Mouse (Mus musculus): ENCODE measurements at regions not wholly inside any gene's neighbourhood (a gene's known extent, or its start where the extent isn't known, plus 50 kb on each side); places are given as distances from the start of the nearest gene placed in this dataset.

- WGBS, result 91% methylated on average over 5 of the region's 5 CpGs
- no peaks in the 10 kb centered on the region for H3K9me3 ChIP-seq (ENCODE audit: control insufficient read depth, low read length)
- no peak for ATAC-seq (ENCODE audit: low FRiP score, low TSS enrichment)
- H3K27me3 ChIP-seq (ENCODE audit: control insufficient read depth, insufficient read depth, low read length), result no peaks in the 10 kb centered on the region
- no peak for DNase-seq
- H3K27ac ChIP-seq (replicated peaks; ENCODE audit: low read depth, low read length), result no peak overlapping the region
- H3K9ac ChIP-seq (replicated peaks; ENCODE audit: low read length), result no peak overlapping the region
- no peak overlapping the region for H3K4me3 ChIP-seq (replicated peaks; ENCODE audit: low read depth, low read length)
- peaks cover 4% of the 10 kb centered on the region; the same call in 1 of the 2 replicates for H3K4me1 ChIP-seq (ENCODE audit: control insufficient read depth, insufficient read depth, low read length)
- H3K4me2 ChIP-seq (ENCODE audit: low read length), result no peak overlapping the region
- H3K36me3 ChIP-seq (ENCODE audit: control insufficient read depth, insufficient read depth, low read length), result no peaks in the 10 kb centered on the region
These were observed 89.9 kb upstream of the 1600014C23Rik start for GRCm38 (mm10) chr17:45823501-45823900.

DNA sequence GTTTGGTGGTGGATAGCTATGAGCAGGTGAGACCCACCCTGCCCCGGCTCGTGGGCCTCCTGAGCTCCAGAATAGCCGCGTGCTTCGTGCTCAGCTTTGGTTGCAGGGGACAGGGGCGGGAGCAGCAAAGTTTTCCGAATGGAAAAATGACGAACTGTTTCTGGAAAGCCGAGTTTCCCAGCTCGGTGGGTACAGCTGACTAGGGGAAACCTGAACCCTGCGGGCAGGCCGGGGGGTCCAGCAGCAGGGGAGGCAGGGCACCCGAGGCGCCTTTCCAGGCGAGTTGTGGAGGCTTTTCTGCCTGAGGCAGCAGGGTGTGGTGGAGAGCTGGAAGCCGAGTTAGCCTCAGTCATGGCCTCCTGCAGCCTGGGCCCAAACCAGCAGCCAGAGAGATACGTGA is 88.8 kb upstream of the 1600014C23Rik start:
- Histone ChIP-seq H3K36me3 (ENCODE audit: control insufficient read depth, insufficient read depth, low read length) (no peaks in the 10 kb centered on the region), H3K4me2 (ENCODE audit: low read length) (no peak overlapping the region), H3K9ac (replicated peaks; ENCODE audit: low read length) (no peak overlapping the region), H3K4me3 (replicated peaks; ENCODE audit: low read depth, low read length) (no peak overlapping the region), H3K27ac (replicated peaks; ENCODE audit: low read depth, low read length) (no peak overlapping the region), H3K4me1 (ENCODE audit: control insufficient read depth, insufficient read depth, low read length) (peaks cover 4% of the 10 kb centered on the region; the same call in 1 of the 2 replicates), H3K27me3 (ENCODE audit: control insufficient read depth, insufficient read depth, low read length) (no peaks in the 10 kb centered on the region), H3K9me3 (ENCODE audit: control insufficient read depth, low read length) (no peaks in the 10 kb centered on the region)
- no peak for ATAC-seq (ENCODE audit: low FRiP score, low TSS enrichment)
- no peak for DNase-seq
- 88% methylated on average over 17 of the region's 17 CpGs for WGBS

- Histone ChIP-seq H3K4me2 (ENCODE audit: low read length) (no peak overlapping the region), H3K36me3 (ENCODE audit: control insufficient read depth, insufficient read depth, low read length) (no peaks in the 10 kb centered on the region), H3K9ac (replicated peaks; ENCODE audit: low read length) (no peak overlapping the region), H3K4me3 (replicated peaks; ENCODE audit: low read depth, low read length) (no peak overlapping the region), H3K4me1 (ENCODE audit: control insufficient read depth, insufficient read depth, low read length) (peaks cover 4% of the 10 kb centered on the region; the same call in 1 of the 2 replicates), H3K27me3 (ENCODE audit: control insufficient read depth, insufficient read depth, low read length) (no peaks in the 10 kb centered on the region), H3K27ac (replicated peaks; ENCODE audit: low read depth, low read length) (no peak overlapping the region), H3K9me3 (ENCODE audit: control insufficient read depth, low read length) (no peaks in the 10 kb centered on the region)
- no peak for ATAC-seq (ENCODE audit: low FRiP score, low TSS enrichment)
- DNase-seq, result no peak
- 89% methylated on average over 7 of the region's 7 CpGs for WGBS
These were observed 87.7 kb upstream of the 1600014C23Rik start for GRCm38 (mm10) chr17:45821356-45821755.

DNA sequence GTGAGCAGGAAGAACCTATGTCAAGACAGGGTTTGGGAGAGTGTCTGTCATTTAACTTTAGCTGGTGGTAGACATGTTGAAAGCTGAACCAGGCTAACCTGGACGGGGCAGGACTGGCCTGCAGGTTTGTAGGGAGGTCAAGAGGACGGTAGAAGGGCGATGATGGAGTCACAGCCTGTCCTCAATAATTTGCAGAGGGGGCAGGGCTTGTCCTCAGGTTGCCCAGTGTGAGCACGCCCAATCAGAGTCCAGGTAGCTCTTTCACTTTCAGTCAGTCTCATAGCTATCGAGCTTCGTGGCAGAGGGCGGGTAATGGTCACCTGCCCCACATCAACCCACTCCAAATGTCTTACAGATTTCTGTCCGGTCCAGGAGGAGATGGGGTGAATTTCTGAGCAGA is 85.5 kb upstream of the 1600014C23Rik start:
- Histone ChIP-seq H3K4me3 (replicated peaks; ENCODE audit: low read depth, low read length) (no peak overlapping the region), H3K4me1 (ENCODE audit: control insufficient read depth, insufficient read depth, low read length) (no peaks in the 10 kb centered on the region), H3K9me3 (ENCODE audit: control insufficient read depth, low read length) (no peaks in the 10 kb centered on the region), H3K9ac (replicated peaks; ENCODE audit: low read length) (no peak overlapping the region), H3K4me2 (ENCODE audit: low read length) (no peak overlapping the region), H3K27me3 (ENCODE audit: control insufficient read depth, insufficient read depth, low read length) (no peaks in the 10 kb centered on the region), H3K36me3 (ENCODE audit: control insufficient read depth, insufficient read depth, low read length) (no peaks in the 10 kb centered on the region), H3K27ac (replicated peaks; ENCODE audit: low read depth, low read length) (no peak overlapping the region)
- ATAC-seq (ENCODE audit: low FRiP score, low TSS enrichment) (no peak), DNase-seq (no peak)
- 94% methylated on average over 8 of the region's 8 CpGs for WGBS

DNA sequence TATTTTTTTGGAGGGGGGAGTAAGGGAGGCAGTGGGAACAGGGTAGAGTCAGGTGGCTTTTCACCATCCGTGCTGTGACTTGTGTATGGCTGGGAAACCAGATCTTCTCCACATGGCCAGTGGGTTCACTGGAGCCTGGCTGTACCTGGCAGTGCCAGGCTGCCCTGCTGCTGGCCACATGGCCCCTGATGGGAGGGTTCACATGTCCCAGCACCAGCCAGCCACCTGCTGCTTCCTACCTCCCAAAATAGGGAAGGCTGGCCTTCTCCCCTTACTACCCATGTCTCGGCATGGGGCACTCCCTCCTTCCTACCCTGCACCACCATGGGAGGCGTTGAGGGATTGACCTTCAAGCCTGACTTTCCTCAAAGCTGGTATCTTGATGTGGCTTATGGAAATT is 82.9 kb upstream of the 1600014C23Rik start:
- no peaks in the 10 kb centered on the region for H3K9me3 ChIP-seq (ENCODE audit: control insufficient read depth, low read length)
- no peaks in the 10 kb centered on the region for H3K27me3 ChIP-seq (ENCODE audit: control insufficient read depth, insufficient read depth, low read length)
- H3K4me1 ChIP-seq (ENCODE audit: control insufficient read depth, insufficient read depth, low read length), result no peaks in the 10 kb centered on the region
- no peaks in the 10 kb centered on the region for H3K36me3 ChIP-seq (ENCODE audit: control insufficient read depth, insufficient read depth, low read length)
- no peak overlapping the region for H3K27ac ChIP-seq (replicated peaks; ENCODE audit: low read depth, low read length)
- H3K4me3 ChIP-seq (replicated peaks; ENCODE audit: low read depth, low read length), result no peak overlapping the region
- WGBS, result 91% methylated on average over 3 of the region's 3 CpGs
- DNase-seq (no peak), ATAC-seq (ENCODE audit: low FRiP score, low TSS enrichment) (no peak)
- no peak overlapping the region for H3K4me2 ChIP-seq (ENCODE audit: low read length)
- H3K9ac ChIP-seq (replicated peaks; ENCODE audit: low read length), result no peak overlapping the region

DNA sequence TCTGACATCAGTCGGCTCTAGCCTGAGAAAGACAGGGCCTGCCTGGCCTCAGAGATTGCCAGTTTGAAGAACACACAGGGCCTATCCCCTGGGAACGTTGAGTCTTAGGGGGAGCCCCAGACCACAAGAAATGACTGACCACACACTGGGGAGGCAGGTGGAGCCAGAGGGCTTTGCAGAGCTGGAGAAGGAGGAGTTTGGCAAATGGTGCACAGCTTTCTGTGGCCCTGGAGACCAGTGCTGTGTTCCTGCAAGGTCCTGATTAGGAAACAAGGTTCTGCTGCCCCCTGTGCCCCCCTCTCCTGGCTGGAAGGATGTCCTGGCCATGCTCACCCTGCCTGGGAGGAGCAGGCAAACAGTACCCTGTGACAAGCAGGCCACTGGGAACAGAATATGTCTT is 82.2 kb upstream of the 1600014C23Rik start:
- 41% methylated on average over 2 of the region's 2 CpGs for WGBS
- no peak overlapping the region for H3K4me3 ChIP-seq (replicated peaks; ENCODE audit: low read depth, low read length)
- no peaks in the 10 kb centered on the region for H3K4me1 ChIP-seq (ENCODE audit: control insufficient read depth, insufficient read depth, low read length)
- ATAC-seq (ENCODE audit: low FRiP score, low TSS enrichment) (no peak), DNase-seq (no peak)
- no peaks in the 10 kb centered on the region for H3K27me3 ChIP-seq (ENCODE audit: control insufficient read depth, insufficient read depth, low read length)
- no peaks in the 10 kb centered on the region for H3K36me3 ChIP-seq (ENCODE audit: control insufficient read depth, insufficient read depth, low read length)
- H3K27ac ChIP-seq (replicated peaks; ENCODE audit: low read depth, low read length), result no peak overlapping the region
- H3K9ac ChIP-seq (replicated peaks; ENCODE audit: low read length), result no peak overlapping the region
- no peak overlapping the region for H3K4me2 ChIP-seq (ENCODE audit: low read length)
- no peaks in the 10 kb centered on the region for H3K9me3 ChIP-seq (ENCODE audit: control insufficient read depth, low read length)

- no peak overlapping the region for H3K27ac ChIP-seq (replicated peaks; ENCODE audit: low read depth, low read length)
- ATAC-seq (ENCODE audit: low FRiP score, low TSS enrichment) (no peak), DNase-seq (no peak)
- no peaks in the 10 kb centered on the region for H3K4me1 ChIP-seq (ENCODE audit: control insufficient read depth, insufficient read depth, low read length)
- H3K4me2 ChIP-seq (ENCODE audit: low read length), result no peak overlapping the region
- WGBS, result 60% methylated on average over 7 of the region's 7 CpGs
- H3K9ac ChIP-seq (replicated peaks; ENCODE audit: low read length), result no peak overlapping the region
- no peak overlapping the region for H3K4me3 ChIP-seq (replicated peaks; ENCODE audit: low read depth, low read length)
- H3K27me3 ChIP-seq (ENCODE audit: control insufficient read depth, insufficient read depth, low read length), result no peaks in the 10 kb centered on the region
- H3K36me3 ChIP-seq (ENCODE audit: control insufficient read depth, insufficient read depth, low read length), result no peaks in the 10 kb centered on the region
- H3K9me3 ChIP-seq (ENCODE audit: control insufficient read depth, low read length), result no peaks in the 10 kb centered on the region
These were observed 81.7 kb upstream of the 1600014C23Rik start for GRCm38 (mm10) chr17:45815341-45815740.

GRCm38 (mm10) chr17:45814586-45814985 is 80.9 kb upstream of the 1600014C23Rik start:
- WGBS, result 28% methylated on average over 11 of the region's 11 CpGs
- H3K27ac ChIP-seq (replicated peaks; ENCODE audit: low read depth, low read length), result no peak overlapping the region
- no peak overlapping the region for H3K4me2 ChIP-seq (ENCODE audit: low read length)
- no peaks in the 10 kb centered on the region for H3K36me3 ChIP-seq (ENCODE audit: control insufficient read depth, insufficient read depth, low read length)
- ATAC-seq (ENCODE audit: low FRiP score, low TSS enrichment) (no peak), DNase-seq (no peak)
- H3K4me3 ChIP-seq (replicated peaks; ENCODE audit: low read depth, low read length), result no peak overlapping the region
- H3K9me3 ChIP-seq (ENCODE audit: control insufficient read depth, low read length), result no peaks in the 10 kb centered on the region
- H3K27me3 ChIP-seq (ENCODE audit: control insufficient read depth, insufficient read depth, low read length), result no peaks in the 10 kb centered on the region
- no peaks in the 10 kb centered on the region for H3K4me1 ChIP-seq (ENCODE audit: control insufficient read depth, insufficient read depth, low read length)
- H3K9ac ChIP-seq (replicated peaks; ENCODE audit: low read length), result no peak overlapping the region

- H3K36me3 ChIP-seq (ENCODE audit: control insufficient read depth, insufficient read depth, low read length), result no peaks in the 10 kb centered on the region
- DNase-seq (no peak), ATAC-seq (ENCODE audit: low FRiP score, low TSS enrichment) (no peak)
- no peak overlapping the region for H3K27ac ChIP-seq (replicated peaks; ENCODE audit: low read depth, low read length)
- H3K9me3 ChIP-seq (ENCODE audit: control insufficient read depth, low read length), result no peaks in the 10 kb centered on the region
- H3K4me1 ChIP-seq (ENCODE audit: control insufficient read depth, insufficient read depth, low read length), result no peaks in the 10 kb centered on the region
- H3K9ac ChIP-seq (replicated peaks; ENCODE audit: low read length), result no peak overlapping the region
- H3K4me3 ChIP-seq (replicated peaks; ENCODE audit: low read depth, low read length), result no peak overlapping the region
- 73% methylated on average over 5 of the region's 5 CpGs for WGBS
- H3K27me3 ChIP-seq (ENCODE audit: control insufficient read depth, insufficient read depth, low read length), result no peaks in the 10 kb centered on the region
- no peak overlapping the region for H3K4me2 ChIP-seq (ENCODE audit: low read length)
These were observed 80.3 kb upstream of the 1600014C23Rik start for GRCm38 (mm10) chr17:45813956-45814355.

Data from midbrain, embryonic 14.5 days (tissue).